ENCODE assay signal across 8 mouse cellular contexts in genomic region chr6:39515739-39516131, GRCm38 (mm10). TPM values are rescaled to one million over a fixed set of nuclear protein-coding genes. Genes with fewer than 3 reads are reported as not detected.
DNase-seq lines count a peak whose midpoint lies in the region; ATAC-seq and TF ChIP-seq lines count a peak whose summit lies in the region.
"Had no signal": no experiment of that assay in that cellular context is flagged by ENCODE, and none has a peak within 500 bp of the region (broad histone marks: within the 10 kb centered on the region; RNA-seq: fewer than 3 reads in every experiment).

No protein-coding gene starts in this region.

- peak in 1 of 2 experiments; percentile 63; a peak in 1 of 4 replicates for TF ChIP-seq EP300 in MEL (IDR thresholded peaks at IDR 0.05; ENCODE audit: low read depth in 1 of 2, low read length in 2 of 2)

- 19% methylated on average over 6 of the region's 6 CpGs for WGBS in forebrain, embryonic 13.5 days
- 19% methylated on average over 6 of the region's 6 CpGs for WGBS in hindbrain, embryonic 15.5 days
- 32% methylated on average over 6 of the region's 6 CpGs for WGBS in neural tube, embryonic 13.5 days

- no peak for TF ChIP-seq RAD21 in MEL (IDR thresholded peaks at IDR 0.05; ENCODE audit: low read depth, low read length)

- peak; percentile 94 for DNase-seq in 3T3-L1 (ENCODE audit: low read depth, low spot score)
- DNase-seq in MEL (ENCODE audit: low read depth, low spot score) = peak; percentile 57
- DNase-seq in right cerebral cortex, adult 18-20 months = no peak
- no peak for DNase-seq in cerebellum, adult 9-11 months

- H3K4me1 ChIP-seq in MEL (ENCODE audit: control insufficient read depth in 1 of 2, insufficient read depth in 2 of 2, low read length in 2 of 2) = peaks cover 0 to 7% of the 10 kb centered on the region in 2 experiments; a peak in 2 of 4 replicates
- peaks cover 10% of the 10 kb centered on the region for H3K4me1 ChIP-seq in forebrain, embryonic 13.5 days
- H3K4me1 ChIP-seq in hindbrain, embryonic 15.5 days (replicated peaks) = peaks cover 20% of the 10 kb centered on the region
- peaks cover 18% of the 10 kb centered on the region for H3K4me1 ChIP-seq in neural tube, embryonic 13.5 days (replicated peaks)

- no peak for TF ChIP-seq POLR2A in MEL (IDR thresholded peaks at IDR 0.05; ENCODE audit: control insufficient read depth in 1 of 2, insufficient read depth in 1 of 2, low read depth in 1 of 2, low read length in 2 of 2, poor library complexity in 1 of 2)

- ATAC-seq in forebrain, embryonic 13.5 days = peak; percentile 70
- ATAC-seq in hindbrain, embryonic 15.5 days (ENCODE audit: low FRiP score, low read depth) = peak; percentile 70
- ATAC-seq in neural tube, embryonic 13.5 days (ENCODE audit: low read depth) = peak; percentile 57; the same call in 1 of the 2 replicates

- H3K79me2 ChIP-seq in MEL (ENCODE audit: control insufficient read depth, insufficient read depth, low read length, poor library complexity) = no peaks in the 10 kb centered on the region

- H3K36me3 ChIP-seq in MEL (ENCODE audit: control insufficient read depth in 1 of 2, insufficient read depth in 2 of 2, low read length in 2 of 2) = peaks cover 0 to 8% of the 10 kb centered on the region in 2 experiments; a peak in 2 of 4 replicates
- H3K36me3 ChIP-seq in forebrain, embryonic 13.5 days (ENCODE audit: poor library complexity, severe bottlenecking) = peaks cover 44% of the 10 kb centered on the region
- peaks cover 18% of the 10 kb centered on the region for H3K36me3 ChIP-seq in hindbrain, embryonic 15.5 days
- peaks cover 35% of the 10 kb centered on the region for H3K36me3 ChIP-seq in neural tube, embryonic 13.5 days

- H3K4me2 ChIP-seq in forebrain, embryonic 13.5 days = no peak overlapping the region; the same call in 1 of the 2 replicates
- H3K4me2 ChIP-seq in hindbrain, embryonic 15.5 days = peak overlapping the region; percentile 20; the same call in 1 of the 2 replicates
- no peak overlapping the region for H3K4me2 ChIP-seq in neural tube, embryonic 13.5 days

- H3K9ac ChIP-seq in MEL (ENCODE audit: control insufficient read depth, low read depth, low read length, poor library complexity, severe bottlenecking) = no peak overlapping the region
- H3K9ac ChIP-seq in forebrain, embryonic 13.5 days = 0 out of 2 replicates have a peak overlapping the region, but pooled peaks have one; percentile 37
- no peak overlapping the region for H3K9ac ChIP-seq in hindbrain, embryonic 15.5 days
- no peak overlapping the region for H3K9ac ChIP-seq in neural tube, embryonic 13.5 days

- H3K9me3 ChIP-seq in MEL (replicated peaks; ENCODE audit: insufficient read depth, low read length) = no peaks in the 10 kb centered on the region
- peaks cover 12% of the 10 kb centered on the region; the same call in 1 of the 2 replicates for H3K9me3 ChIP-seq in forebrain, embryonic 13.5 days (replicated peaks)
- H3K9me3 ChIP-seq in hindbrain, embryonic 15.5 days = no peaks in the 10 kb centered on the region
- H3K9me3 ChIP-seq in neural tube, embryonic 13.5 days = 0 out of 2 replicates have a peak, but pooled peaks cover 9% of the 10 kb centered on the region

- peak overlapping the region; percentile 6 to 49; a peak in 2 of 4 replicates for H3K4me3 ChIP-seq in MEL (ENCODE audit: control insufficient read depth in 1 of 2, insufficient read depth in 1 of 2, low read depth in 2 of 2, low read length in 2 of 2)
- no peak overlapping the region for H3K4me3 ChIP-seq in forebrain, embryonic 13.5 days
- no peak overlapping the region for H3K4me3 ChIP-seq in hindbrain, embryonic 15.5 days
- H3K4me3 ChIP-seq in neural tube, embryonic 13.5 days = no peak overlapping the region

- TF ChIP-seq CTCF in MEL (IDR thresholded peaks at IDR 0.05 in 2 of 3, conservative IDR thresholded peaks at IDR 0.05 in 1 of 3; ENCODE audit: control insufficient read depth in 1 of 3, insufficient read depth in 1 of 3, low read depth in 2 of 3, low read length in 3 of 3, poor library complexity in 1 of 3, severe bottlenecking in 1 of 3) = no peak

- H3K27ac ChIP-seq in MEL (ENCODE audit: control insufficient read depth, low read depth, low read length) = no peak overlapping the region
- H3K27ac ChIP-seq in forebrain, embryonic 13.5 days = peak overlapping the region; percentile 88
- H3K27ac ChIP-seq in hindbrain, embryonic 15.5 days (replicated peaks) = peak overlapping the region; percentile 82
- peak overlapping the region; percentile 80 for H3K27ac ChIP-seq in neural tube, embryonic 13.5 days (replicated peaks)

- peaks cover 0 to 3% of the 10 kb centered on the region in 2 experiments; a peak in 3 of 4 replicates for H3K27me3 ChIP-seq in MEL (ENCODE audit: control insufficient read depth in 1 of 2, insufficient read depth in 2 of 2, low read length in 2 of 2)
- H3K27me3 ChIP-seq in forebrain, embryonic 13.5 days = no peaks in the 10 kb centered on the region
- H3K27me3 ChIP-seq in hindbrain, embryonic 15.5 days = no peaks in the 10 kb centered on the region
- H3K27me3 ChIP-seq in neural tube, embryonic 13.5 days = no peaks in the 10 kb centered on the region

TF ChIP-seq in MEL, 35 proteins besides CTCF, POLR2A, EP300 and RAD21:
- TF ChIP-seq POLR2AphosphoS5 (IDR thresholded peaks at IDR 0.05; ENCODE audit: borderline replicate concordance, low read depth, low read length) (no peak), MYC (IDR thresholded peaks at IDR 0.05; ENCODE audit: low read depth, low read length) (0 out of 2 replicates have a peak, but pooled peaks have one; percentile 19), MAX (IDR thresholded peaks at IDR 0.05; ENCODE audit: low read length) (no peak; the same call in 1 of the 2 replicates), MEF2A (IDR thresholded peaks at IDR 0.05; ENCODE audit: extremely low read depth, insufficient replicate concordance, low read depth, low read length, poor library complexity, severe bottlenecking) (no peak), ETS1 (IDR thresholded peaks at IDR 0.05; ENCODE audit: low read depth, low read length) (no peak), JUND (IDR thresholded peaks at IDR 0.05; ENCODE audit: low read depth, low read length) (no peak), NELFE (IDR thresholded peaks at IDR 0.05; ENCODE audit: low read depth, low read length) (no peak), TAL1 (IDR thresholded peaks at IDR 0.05; ENCODE audit: low read length) (no peak), NRF1 (IDR thresholded peaks at IDR 0.05; ENCODE audit: insufficient read depth, low read depth, low read length, poor library complexity, severe bottlenecking) (no peak), TBP (IDR thresholded peaks at IDR 0.05; ENCODE audit: low read depth, low read length) (peak; percentile 75; the same call in 1 of the 2 replicates), MAZ (IDR thresholded peaks at IDR 0.05; ENCODE audit: low read depth, low read length) (no peak), GATA1 (IDR thresholded peaks at IDR 0.05; ENCODE audit: low read depth, low read length) (peak; percentile 77), MYB (IDR thresholded peaks at IDR 0.05; ENCODE audit: low read depth, low read length) (no peak), HCFC1 (IDR thresholded peaks at IDR 0.05; ENCODE audit: low read depth, low read length) (no peak), GABPA (IDR thresholded peaks at IDR 0.05; ENCODE audit: low read depth, low read length) (no peak), ZMIZ1 (IDR thresholded peaks at IDR 0.05; ENCODE audit: low read depth, low read length) (no peak), KAT2A (conservative IDR thresholded peaks at IDR 0.05; ENCODE audit: low read depth, low read length) (no peak), SIN3A (IDR thresholded peaks at IDR 0.05; ENCODE audit: low read length) (no peak), UBTF (IDR thresholded peaks at IDR 0.05; ENCODE audit: borderline replicate concordance, insufficient read depth, low read depth, low read length) (no peak), ELF1 (IDR thresholded peaks at IDR 0.05; ENCODE audit: low read depth, low read length) (no peak), TCF12 (IDR thresholded peaks at IDR 0.05; ENCODE audit: low read depth, low read length) (no peak), SMC3 (IDR thresholded peaks at IDR 0.05; ENCODE audit: low read depth, low read length) (no peak), ZKSCAN1 (IDR thresholded peaks at IDR 0.05; ENCODE audit: low read depth, low read length) (no peak)

RNA-seq across cellular contexts. Expression of gene Dennd2a, which starts 41.9 kb away (rescaled TPM):
- not detected in 2 replicates for total RNA-seq in MEL (2012; rRNA removed)
- under 1 TPM in 1 of 2 experiments, not detected in 1; 0.15 TPM for polyA plus RNA-seq in MEL (2012; ENCODE audit: insufficient read depth in 1 of 2, insufficient read length in 2 of 2, low read depth in 1 of 2, low replicate concordance in 2 of 2, missing spikeins in 1 of 2)
- 19.6 and 22.8 TPM in 2 replicates for polyA plus RNA-seq in forebrain, embryonic 13.5 days (2015; fragmentation: Nextera tagmentation; extraction: Ambion mirVana)
- 18.7 and 25.1 TPM in 2 replicates for polyA plus RNA-seq in hindbrain, embryonic 15.5 days (2015; fragmentation: Nextera tagmentation; extraction: Ambion mirVana)
- polyA plus RNA-seq in neural tube, embryonic 13.5 days (2015; fragmentation: Nextera tagmentation; extraction: Ambion mirVana) = 25.8 and 26.1 TPM in 2 replicates
- total RNA-seq: common myeloid progenitor, adult 5-6 weeks had no signal

RNA-seq across cellular contexts. Expression of gene Adck2, which starts 57.9 kb away (rescaled TPM):
- total RNA-seq in MEL (2012; rRNA removed) = 8.1 and 11.0 TPM in 2 replicates
- 10 to 100 TPM in 1 of 2 experiments, not detected in 1; 11.6 TPM for polyA plus RNA-seq in MEL (2012; ENCODE audit: insufficient read depth in 1 of 2, insufficient read length in 2 of 2, low read depth in 1 of 2, low replicate concordance in 2 of 2, missing spikeins in 1 of 2)
- 35.7 and 39.0 TPM in 2 replicates for polyA plus RNA-seq in forebrain, embryonic 13.5 days (2015; fragmentation: Nextera tagmentation; extraction: Ambion mirVana)
- 41.3 and 47.1 TPM in 2 replicates for polyA plus RNA-seq in hindbrain, embryonic 15.5 days (2015; fragmentation: Nextera tagmentation; extraction: Ambion mirVana)
- 39.5 and 41.7 TPM in 2 replicates for polyA plus RNA-seq in neural tube, embryonic 13.5 days (2015; fragmentation: Nextera tagmentation; extraction: Ambion mirVana)

Comparison
In these comparisons a context has a peak if more than half of its experiments do, and no peak if none do; other contexts are left out.
1. DNase-seq: peak in 3T3-L1 (single experiment) and MEL (single experiment); none in right cerebral cortex, adult 18-20 months (single experiment) and cerebellum, adult 9-11 months (single experiment).
2. H3K4me3 ChIP-seq: peak in MEL (2 of 2); none in forebrain, embryonic 13.5 days (single experiment), hindbrain, embryonic 15.5 days (single experiment) and neural tube, embryonic 13.5 days (single experiment).
3. Peak in every context shown above with its lines, with median percentiles within 50 percentile points of each other: ATAC-seq.